Mouse (Mus musculus) urinary bladder, postnatal 14 days (tissue): ENCODE measurements around the gene Foxk1.

Experiments used
- DNase-seq: peaks from one replicate; pipeline ENCODE4 v3.0.0; 2021; ENCODE audit warnings: low spot score

Foxk1 gene

DNA sequence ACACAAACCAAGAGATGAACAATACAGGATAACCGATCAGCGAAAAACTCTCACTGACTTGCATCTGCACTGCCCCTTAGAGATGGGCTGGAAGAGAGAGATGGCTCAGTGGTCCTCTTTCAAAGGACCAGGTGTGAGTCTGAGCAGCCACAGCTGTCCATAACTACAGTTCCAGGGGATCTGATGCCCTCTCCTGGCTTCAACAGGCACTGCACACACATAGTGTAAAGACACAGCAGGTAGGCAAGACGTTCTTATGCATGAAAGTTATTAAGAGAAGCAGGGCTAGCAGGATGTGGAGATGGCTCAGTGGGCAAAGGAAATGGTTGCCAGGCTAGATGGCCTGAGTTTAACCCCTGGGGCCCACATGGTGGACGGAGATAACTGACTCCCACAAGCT, 13.6 kb upstream of the Foxk1 start:
- DNase-seq: no peak

DNA sequence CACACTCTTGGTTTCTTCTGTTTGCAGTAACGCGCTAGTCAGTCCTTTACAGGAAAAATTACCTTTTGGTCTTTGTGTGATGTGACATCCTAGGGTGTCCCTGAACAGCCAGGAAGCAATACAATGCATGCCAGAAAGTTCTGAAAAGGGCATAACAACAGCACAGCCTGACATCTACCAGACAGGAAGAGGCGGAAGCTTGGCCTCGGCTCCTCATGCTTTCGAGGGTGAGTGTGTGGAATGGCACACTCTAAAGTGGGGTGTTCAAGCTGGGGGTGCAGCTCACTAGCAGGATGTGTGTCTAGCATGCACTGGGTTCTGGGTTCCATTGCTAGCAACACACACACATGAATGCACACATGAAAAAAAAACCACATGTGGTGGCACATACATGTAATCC, 9.6 kb upstream of the Foxk1 start:
- DNase-seq: no peak

DNA sequence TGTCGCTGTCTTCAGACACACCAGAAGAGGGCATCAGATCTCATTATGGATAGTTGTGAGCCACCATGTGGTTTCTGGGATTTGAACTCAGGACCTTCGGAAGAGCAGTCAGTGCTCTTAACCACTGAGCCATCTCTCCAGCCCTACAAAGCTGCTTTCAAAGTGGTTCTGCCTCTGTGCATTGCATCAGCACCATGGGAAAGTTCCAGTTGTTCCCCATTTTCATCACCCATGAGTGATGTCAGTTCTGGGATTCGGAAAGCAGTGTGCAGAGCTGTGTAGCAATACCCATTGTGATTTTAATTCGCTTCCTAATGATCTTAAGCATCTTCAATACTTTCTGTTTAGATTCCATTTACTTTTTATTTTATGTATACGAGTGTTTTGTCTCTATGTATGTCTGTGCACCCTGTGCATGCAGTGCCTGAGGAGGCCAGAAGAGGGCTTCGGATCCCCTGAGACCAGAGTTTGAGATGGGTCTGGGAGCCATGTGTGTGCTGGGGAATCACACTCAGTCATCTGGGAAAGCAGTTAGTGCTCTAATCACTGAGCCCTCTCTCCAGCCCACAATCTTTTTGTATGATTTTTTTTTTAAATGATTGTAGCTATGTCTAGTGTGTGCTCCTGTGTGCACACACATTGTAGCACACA, 6.6 kb upstream of the Foxk1 start:
- DNase-seq: no peak

DNA sequence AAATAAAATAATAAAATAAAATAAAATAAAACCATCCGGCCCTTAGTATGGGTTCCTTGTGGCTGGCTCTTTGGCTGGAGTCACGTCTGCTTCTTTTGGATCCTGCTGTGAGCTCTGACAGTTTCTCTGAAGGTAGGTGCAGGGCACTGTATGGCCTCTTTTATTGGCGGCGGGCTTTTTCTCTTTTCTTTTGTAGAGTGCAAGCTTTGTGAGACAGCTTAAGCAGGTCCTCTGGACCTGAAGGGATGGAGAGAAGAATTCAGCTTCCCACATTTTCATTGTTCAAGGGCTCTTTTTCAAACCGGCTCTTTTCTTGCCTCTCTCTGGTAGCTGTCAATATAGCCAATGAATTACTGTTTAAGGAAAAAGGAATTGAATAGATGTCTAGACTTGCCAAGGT, 5.4 kb upstream of the Foxk1 start:
- no peak for DNase-seq

DNA sequence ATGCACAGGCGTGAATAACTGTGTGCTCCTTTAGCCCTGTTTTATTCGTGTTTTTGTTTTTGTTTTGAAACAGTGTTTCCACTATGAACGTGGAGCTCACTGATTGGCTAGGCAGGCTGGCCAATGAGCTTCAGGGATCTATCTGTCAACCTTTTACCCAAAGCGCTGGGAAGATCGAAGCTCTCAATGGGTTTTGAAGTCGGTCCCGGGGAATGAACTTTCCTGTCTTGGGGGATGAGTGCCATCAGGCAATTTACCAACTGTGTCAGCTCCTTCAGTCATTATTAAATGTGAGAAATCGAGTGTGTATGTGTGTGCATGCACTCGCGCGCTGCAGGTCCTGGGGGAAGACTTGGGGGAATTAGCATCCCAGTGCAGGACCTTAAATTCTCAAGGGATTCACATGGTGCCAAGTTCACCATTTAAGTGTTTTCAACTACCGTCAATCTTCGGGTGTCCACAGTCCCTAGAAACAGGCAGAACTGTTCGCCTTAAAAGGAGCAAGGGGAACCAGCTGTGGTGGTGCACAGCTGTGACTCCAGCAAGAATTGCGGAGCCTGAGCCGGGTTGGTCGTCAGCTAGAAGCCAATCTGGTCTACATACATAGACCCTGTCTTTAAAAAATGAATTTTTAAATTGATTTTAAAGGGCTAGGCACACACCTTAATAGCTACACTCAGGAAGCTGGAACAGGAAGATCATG, 965 bp upstream of the Foxk1 start:
- DNase-seq: no peak

DNA sequence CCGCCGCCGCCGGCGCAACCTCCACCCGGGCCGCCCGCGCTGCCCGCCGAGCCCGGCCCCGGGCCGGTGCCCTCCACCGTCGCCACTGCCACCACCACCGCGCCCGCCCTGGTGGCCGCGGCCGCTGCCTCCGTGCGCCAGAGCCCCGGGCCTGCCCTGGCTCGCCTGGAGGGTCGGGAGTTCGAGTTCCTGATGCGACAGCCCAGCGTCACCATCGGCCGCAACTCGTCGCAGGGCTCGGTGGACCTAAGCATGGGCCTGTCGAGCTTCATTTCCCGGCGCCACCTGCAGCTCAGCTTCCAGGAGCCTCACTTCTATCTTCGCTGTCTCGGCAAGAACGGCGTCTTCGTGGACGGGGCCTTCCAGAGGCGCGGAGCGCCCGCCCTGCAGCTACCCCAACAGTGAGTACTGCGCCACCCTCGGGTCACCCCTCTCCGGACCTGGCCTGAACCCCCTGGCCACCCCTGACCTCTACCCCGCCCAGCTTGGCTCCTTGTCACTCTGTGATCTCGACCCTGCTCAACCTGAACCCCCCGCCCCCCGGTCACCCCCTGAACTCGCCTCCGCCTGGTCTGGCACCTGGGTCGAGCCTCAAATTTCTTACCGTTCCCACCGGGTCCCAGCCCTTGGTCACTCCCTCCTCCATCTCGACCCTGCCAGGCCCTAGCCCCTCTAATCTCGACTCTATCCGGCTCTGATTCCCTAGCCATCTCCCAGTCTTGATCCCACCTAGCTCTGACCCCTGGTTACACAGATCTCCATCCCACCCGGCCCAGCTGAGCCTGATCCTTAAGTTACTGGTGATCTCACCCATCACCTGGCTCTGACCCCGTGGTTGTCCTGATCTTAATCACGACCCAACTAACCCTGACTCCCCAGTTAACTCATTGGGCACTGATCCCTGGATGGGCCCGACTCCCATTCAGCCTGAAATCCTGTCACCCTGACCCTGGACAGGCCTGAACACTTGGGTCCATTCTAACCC, 636 bp downstream of the Foxk1 start:
- peak; percentile 42 for DNase-seq

DNA sequence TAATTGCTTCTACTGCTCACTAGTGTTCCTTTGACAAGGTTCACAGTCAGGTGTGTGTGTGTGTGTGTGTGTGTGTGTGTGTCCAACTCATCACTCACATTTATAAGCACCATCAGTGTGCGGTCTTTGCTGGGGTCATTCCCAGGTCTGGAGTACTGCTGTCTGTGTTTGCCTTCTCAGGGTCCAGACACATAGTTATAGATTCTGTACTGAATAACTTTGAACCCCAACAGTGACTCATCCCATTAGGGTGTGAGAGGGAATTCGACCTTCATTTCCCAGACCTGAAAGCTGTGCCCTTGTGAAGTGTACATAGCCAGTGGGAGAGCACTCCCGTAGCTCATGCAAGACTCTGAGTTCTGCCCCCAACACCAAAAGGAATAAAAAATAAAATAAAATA, 2.4 kb downstream of the Foxk1 start:
- no peak for DNase-seq

DNA sequence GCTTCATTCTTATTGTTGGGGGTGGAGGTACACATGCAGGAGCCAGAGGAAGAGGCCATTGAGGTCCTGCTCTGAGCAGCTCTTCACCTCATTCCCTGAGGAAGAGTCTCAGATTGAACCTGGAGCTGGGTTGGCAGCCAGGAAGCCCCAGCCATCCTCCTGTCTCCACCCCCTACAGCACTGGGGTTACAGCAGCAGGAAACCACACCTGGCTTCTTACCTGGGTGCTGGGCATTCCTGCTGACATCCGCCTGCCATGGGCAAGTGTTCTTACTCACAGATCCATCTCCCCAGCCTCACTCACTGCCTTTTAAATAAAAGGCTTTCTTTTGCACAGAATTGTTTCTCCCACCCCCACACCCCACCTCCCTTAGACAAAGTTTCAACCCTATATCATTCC, 3.0 kb downstream of the Foxk1 start:
- no peak for DNase-seq

DNA sequence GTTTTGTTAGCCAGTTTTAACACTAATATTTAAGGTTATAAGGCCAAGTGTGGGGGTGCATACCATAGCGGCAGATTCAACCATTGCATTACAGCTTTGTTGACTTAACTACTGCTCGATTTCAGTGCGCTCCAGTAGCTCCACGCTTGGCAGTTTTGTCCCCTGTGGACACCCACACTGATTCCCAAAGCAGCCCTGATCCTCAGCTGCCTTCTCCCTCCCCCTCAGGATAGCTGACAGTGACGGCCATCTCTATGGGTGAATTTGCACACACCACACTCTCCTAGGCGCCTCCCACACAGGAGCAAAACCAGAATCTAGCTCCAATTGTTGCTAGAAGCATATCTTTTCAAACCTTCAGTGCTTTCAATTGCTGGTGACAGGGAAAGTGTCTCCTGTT, 4.1 kb downstream of the Foxk1 start:
- DNase-seq: no peak

DNA sequence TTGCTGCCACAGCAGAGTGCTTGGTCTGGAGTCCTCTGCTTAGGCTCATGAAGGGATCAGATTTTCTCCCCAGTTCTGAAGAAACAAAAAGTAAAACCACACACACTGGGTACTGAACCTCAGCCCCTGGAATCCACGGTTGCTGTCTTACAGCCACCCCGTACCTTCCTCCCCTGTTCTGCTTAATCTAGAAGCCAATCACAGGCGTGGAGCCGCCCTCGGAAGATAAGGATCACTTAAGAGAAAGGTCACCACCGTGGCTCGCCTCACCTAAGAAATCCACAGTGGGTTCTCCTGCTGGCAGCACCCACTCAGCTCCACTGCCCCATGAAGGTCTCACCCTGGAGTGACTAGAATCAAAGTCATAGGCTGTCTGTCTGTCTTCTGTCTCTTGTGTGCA, 5.1 kb downstream of the Foxk1 start:
- no peak for DNase-seq

DNA sequence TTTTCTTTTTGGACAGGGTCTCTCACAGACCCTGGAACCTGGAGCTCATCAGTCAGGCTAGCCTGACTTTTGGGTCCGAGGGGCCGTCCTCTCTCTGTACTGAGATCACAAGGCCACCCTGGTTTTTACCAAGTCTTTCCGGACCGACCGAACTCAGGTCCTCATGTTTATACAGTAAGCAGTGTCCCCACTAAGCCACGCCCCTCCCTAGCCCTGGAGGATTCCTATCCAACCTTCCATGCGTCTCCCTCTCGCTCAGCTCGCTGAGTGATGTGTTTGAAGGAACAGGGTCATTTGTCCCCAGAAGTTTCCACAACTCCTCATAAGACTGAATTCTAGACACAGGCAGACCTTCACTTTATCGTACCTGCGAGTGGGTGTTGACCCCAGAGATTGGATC, 5.6 kb downstream of the Foxk1 start:
- DNase-seq: no peak

DNA sequence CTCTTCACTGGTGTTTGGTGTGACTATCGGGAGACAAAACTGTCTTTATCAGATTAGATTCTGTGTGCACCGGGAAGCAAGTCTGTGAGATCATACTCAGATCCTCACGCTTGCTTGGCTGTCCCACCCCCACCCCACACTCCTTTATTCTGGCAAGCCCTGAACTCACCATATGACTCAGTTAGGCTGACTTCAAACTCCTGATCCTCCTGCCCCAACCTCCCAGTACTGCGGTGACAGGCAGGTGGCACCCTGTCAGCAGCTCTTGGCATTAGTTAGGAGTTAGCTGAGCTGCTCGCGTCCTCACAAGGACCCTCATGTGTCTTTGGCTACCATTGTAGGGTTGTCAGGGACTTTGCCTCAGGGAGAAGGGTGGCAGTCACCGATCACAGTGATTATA, 6.1 kb downstream of the Foxk1 start:
- DNase-seq: no peak

DNA sequence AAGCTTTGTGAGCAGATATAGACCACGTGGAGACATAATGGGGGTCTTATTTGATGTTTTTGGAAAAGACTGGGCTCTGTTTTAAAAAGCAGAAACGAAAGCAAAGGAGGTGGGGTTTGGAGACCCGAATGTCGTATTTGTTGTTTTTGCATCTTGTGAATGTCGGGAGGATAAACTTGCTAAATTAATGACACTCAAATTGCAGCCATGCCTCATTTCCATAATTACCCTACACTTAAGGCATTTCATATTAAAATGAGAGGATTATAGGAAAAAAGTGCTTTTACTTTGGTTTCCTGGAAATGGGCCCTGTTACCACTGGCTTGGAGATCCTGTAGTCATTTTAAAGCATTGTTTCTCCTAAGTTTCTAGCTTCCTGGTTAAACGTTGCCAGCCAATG, 7.9 kb downstream of the Foxk1 start:
- DNase-seq: no peak

DNA sequence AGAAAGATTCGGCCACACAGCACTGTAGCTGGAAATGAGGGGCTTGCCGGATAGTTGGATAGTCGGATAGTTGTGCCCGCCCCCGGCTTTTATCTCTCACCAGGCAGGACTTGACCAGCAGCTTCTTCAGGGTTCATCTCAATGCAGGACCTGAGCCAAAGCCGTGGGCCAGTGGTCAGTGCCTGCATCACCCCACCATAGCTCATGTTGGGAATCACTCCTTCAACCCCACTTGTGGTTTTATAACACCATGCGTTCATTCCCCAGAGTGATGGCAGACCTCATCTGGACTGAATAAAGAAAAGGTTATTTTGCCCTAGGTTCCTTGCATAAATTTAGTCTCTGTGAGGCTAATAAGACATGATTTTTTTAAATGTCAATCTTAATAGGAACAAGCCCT, 9.1 kb downstream of the Foxk1 start:
- no peak for DNase-seq

DNA sequence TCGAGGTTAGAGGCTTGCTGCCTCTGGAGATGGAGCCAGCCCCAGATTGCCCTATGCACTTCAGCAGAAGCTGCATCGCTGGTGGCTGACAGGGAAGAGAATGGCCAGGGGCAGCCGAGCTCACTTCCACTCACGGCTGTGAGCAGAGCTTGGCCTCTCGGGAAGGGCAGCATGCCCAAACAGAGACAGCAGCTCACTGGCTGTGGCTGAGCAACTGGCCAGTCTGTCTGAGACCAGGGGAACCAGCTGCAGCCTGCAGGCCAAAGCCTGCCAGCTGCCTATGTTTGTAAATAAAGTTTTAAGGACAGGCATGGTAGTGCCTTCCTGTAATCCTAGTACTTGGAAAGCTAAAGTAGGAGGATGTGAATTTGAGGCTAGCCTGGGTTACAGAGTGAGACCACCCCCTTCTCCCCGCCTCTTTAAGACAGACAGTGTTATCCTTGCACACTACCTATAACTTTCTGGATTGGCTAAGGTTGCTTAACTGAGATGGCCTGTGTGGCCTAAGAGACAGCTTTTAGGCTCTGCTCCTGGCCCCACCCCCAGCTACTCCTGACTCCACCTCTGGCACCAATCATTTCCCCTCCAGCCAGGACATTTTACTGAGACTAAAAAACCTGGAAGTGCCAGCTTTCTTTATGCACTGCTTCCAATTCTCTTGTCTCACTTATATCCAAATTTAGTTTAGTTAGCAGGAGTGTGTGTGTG, 11.5 kb downstream of the Foxk1 start:
- no peak for DNase-seq

DNA sequence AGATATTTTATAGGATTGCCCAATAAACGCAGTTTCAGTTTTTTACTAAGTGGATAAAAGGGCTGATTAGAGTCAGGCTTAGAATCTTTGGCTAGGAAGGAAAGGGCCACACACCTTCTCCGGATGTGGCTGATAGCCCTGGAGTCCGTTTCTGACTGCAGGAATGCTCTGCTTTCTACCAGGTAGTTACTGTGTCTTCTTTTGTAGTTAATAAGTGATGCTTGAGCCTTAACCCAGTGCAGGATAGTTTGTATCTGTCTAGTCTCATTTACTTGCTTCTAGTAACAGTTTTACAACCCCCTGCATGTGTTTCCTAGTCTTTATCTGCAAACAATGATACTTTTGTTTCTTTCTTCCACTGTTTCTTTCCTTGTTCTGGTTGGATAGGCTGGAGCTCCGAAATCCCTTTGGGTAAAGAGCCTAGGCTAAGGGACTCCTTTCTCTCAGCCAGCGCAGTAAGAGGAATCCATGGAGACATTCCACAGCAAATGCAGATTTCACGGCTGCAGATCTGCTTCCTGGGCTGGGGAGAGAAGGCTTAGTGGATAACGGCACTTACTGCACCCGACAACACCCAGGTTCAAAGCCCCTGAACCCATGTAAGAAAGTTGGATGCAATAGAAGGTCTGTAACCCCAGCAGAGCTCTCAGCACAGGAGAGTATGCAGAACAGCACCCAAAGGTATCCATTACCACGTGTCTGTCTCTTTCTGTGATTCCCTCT, 12.6 kb downstream of the Foxk1 start:
- no peak for DNase-seq

DNA sequence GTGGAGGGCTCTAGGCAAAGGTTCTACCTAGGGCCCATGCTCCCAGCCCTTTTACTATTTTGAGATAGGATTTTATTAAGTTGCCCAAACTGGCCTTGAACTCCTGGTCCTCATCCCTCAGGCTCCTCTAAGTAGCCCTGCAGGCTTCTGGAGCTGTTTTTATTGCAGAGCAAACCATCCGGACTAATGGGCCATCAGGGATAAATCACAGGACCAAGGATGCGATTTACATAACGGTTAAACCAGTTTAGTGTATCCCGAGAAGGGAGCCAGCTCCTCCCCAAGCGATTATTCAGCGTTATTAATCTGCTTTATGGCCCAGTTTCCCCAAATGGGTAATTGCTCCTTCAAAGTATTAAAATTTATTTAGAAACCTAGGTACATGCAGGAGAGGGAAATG, 14.1 kb downstream of the Foxk1 start:
- DNase-seq: no peak

DNA sequence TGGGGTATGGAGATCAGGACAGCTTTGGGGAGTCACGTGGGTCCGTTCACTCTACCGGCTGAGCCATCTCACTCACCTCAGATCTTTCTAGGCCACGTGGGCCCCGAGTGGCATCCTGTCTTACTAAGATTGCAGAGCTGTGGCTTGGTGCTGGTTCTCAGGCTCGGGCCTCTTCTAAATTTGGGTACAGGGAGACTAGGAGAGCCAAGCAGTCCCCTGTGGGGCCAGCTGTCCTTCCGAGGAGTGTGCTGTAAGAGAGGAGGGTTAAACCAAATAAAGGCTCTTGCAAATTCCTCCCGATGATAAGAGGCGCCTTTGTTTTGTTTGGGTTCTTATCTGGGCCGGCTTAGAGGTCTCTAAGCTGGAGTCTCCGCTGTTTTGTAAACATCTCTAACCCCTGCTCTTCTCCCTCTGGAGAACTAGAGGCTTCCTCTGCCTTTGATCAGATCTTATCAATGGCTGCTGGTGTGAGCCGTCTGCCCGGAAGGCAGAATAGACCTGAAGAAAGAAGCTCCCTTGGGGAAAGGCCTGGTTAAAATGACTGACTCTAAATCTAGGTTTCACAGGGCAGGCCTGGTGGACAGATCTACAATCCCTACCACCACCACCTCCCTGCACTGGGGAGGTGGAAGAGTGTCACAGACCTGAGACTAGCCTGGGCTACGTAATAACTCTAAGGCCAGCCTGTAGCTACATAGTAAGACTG, 14.9 kb downstream of the Foxk1 start:
- no peak for DNase-seq

DNA sequence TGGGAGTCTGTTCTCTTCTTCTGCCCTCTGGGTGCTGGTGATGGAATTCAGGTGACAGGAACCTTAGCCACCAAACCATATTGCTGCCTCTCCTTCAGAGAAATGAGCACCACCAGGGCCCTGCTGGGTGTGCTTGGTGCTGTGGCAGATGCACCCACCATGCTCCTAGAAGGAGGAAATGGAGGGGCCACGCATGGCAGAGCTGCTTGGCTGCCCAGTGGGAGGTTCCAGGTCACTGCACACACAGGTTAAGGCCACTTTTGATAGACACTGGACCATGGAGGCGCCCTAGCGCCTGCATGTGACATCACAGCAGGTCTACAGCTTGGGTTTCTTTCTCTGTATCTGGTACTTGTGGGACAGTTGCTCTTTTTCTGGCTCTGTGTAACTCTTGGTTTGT, 15.8 kb downstream of the Foxk1 start:
- no peak for DNase-seq

DNA sequence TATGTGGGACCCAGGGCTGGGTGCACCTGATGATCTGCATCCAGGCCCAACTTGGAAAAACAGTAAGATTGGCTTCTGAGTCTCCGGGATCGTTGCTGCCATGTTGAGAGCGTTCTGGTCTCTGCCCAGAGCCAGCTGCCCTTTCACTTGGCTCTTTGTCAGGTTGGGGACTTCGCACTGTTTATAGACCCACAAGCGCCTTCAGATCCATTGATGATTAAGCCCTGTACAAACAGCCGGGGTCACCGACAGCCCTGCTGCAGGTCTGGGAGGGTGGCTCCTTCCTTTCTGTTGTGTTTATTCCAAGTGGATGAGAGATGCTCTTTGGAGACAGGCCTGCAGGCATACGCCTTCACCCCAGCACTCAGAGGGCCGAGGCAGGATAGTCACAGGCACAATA, 16.6 kb downstream of the Foxk1 start:
- no peak for DNase-seq

DNA sequence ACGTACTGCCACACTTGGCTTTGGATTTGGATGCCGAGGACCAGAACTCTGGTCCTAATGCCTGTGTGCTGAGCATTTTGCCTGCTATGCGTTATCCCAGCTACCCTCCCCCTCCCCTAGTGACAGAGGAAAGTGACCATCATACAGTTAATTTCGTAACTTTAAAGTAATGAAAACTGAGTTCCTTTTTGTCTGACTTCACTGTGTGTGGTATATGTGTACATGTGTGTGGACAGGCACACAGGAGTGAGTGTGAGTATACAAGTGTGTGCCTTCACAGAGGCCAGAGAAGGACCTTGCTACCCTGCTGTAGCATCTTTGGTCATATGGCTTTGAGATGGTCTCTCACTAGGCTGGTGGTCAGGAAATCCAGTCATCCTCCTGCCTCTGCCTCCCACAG, 17.1 kb downstream of the Foxk1 start:
- DNase-seq: no peak
